Mouse (Mus musculus) MEL (cell line): Measurements from ENCODE around the gene Pnpo. TPM values are rescaled to one million over a fixed set of nuclear protein-coding genes. Genes with fewer than 3 reads are reported as not detected.

Experiments
- DNase-seq: peaks from one replicate; pipeline ENCODE4 v3.0.0; 2011; ENCODE audit warnings: low read depth, low spot score
- H3K27ac ChIP-seq: 2 replicates; pipeline ENCODE4 v1.5.1; 2012; ENCODE audit warnings: low read depth, mild to moderate bottlenecking, control low read depth, low read length, moderate library complexity; ENCODE audit not compliant: control insufficient read depth
- H3K27me3 ChIP-seq, 2 experiments: fragments of 150-350 bp in 1 of 2; sonication (generic) in 1 of 2; 2 replicates each; pipeline ENCODE4 v1.6.1; 2012; ENCODE audit warnings: low read length in 2 of 2, mild to moderate bottlenecking in 2 of 2, improper control_type of control experiment in 1 of 2, moderate library complexity in 1 of 2; ENCODE audit not compliant: insufficient read depth in 2 of 2, control insufficient read depth in 1 of 2
- H3K36me3 ChIP-seq, 2 experiments: 2 replicates each; pipeline ENCODE4 v1.6.1; 2012 to 2014; ENCODE audit warnings: low read length in 2 of 2, improper control_type of control experiment in 1 of 2, inconsistent platforms in 1 of 2, mild to moderate bottlenecking in 1 of 2; ENCODE audit not compliant: insufficient read depth in 2 of 2, control insufficient read depth in 1 of 2
- H3K4me1 ChIP-seq, 2 experiments: fragments of 150-350 bp in 1 of 2; sonication (generic) in 1 of 2; 2 replicates each; pipeline ENCODE4 v1.6.1; 2012; ENCODE audit warnings: low read length in 2 of 2, improper control_type of control experiment in 1 of 2, mild to moderate bottlenecking in 1 of 2; ENCODE audit not compliant: insufficient read depth in 2 of 2, control insufficient read depth in 1 of 2
- H3K4me3 ChIP-seq, 2 experiments: fragments of 150-350 bp in 1 of 2; sonication (generic) in 1 of 2; 2 replicates each; pipeline ENCODE4 v1.5.1; 2012; ENCODE audit warnings: low read depth in 2 of 2, low read length in 2 of 2, mild to moderate bottlenecking in 2 of 2, moderate library complexity in 2 of 2, control low read depth in 1 of 2, improper control_type of control experiment in 1 of 2; ENCODE audit not compliant: control insufficient read depth in 1 of 2, insufficient read depth in 1 of 2
- H3K79me2 ChIP-seq: 2 replicates; pipeline ENCODE4 v1.6.1; 2012; ENCODE audit warnings: mild to moderate bottlenecking, low read length, moderate library complexity; ENCODE audit not compliant: control insufficient read depth, poor library complexity, insufficient read depth
- H3K9ac ChIP-seq: 2 replicates; pipeline ENCODE4 v1.6.1; 2012; ENCODE audit warnings: low read depth, mild to moderate bottlenecking, control low read depth, low read length, moderate library complexity; ENCODE audit not compliant: control insufficient read depth, poor library complexity, severe bottlenecking
- H3K9me3 ChIP-seq: fragments of 150-350 bp; sonication (generic); replicated peaks from 2 replicates; pipeline ENCODE4 v1.6.1; 2012; ENCODE audit warnings: mild to moderate bottlenecking, low read length, improper control_type of control experiment, moderate library complexity; ENCODE audit not compliant: insufficient read depth
- CHD1 ChIP-seq: IDR thresholded peaks from 2 replicates; pipeline ENCODE4 v1.6.1; 2012; ENCODE audit warnings: low read depth, mild to moderate bottlenecking, inconsistent platforms, low read length, improper control_type of control experiment
- CTCF ChIP-seq, 3 experiments: IDR thresholded peaks in 2 of 3; conservative IDR thresholded peaks in 1 of 3; 2 replicates each; pipeline ENCODE4 v1.5.1; 2011 to 2012; ENCODE audit warnings: low read length in 3 of 3, low read depth in 2 of 3, mild to moderate bottlenecking in 2 of 3, improper control_type of control experiment in 1 of 3, inconsistent platforms in 1 of 3, mixed read lengths in 1 of 3, moderate library complexity in 1 of 3; ENCODE audit not compliant: control insufficient read depth in 1 of 3, insufficient read depth in 1 of 3, poor library complexity in 1 of 3, severe bottlenecking in 1 of 3
- E2F4 ChIP-seq: IDR thresholded peaks from 2 replicates; pipeline ENCODE4 v1.6.1; 2011; ENCODE audit warnings: low read depth, low read length, improper control_type of control experiment, borderline replicate concordance
- ETS1 ChIP-seq: IDR thresholded peaks from 2 replicates; pipeline ENCODE4 v1.6.1; 2012; ENCODE audit warnings: low read depth, mild to moderate bottlenecking, inconsistent platforms, low read length, improper control_type of control experiment, moderate library complexity
- GATA1 ChIP-seq: IDR thresholded peaks from 2 replicates; pipeline ENCODE4 v1.6.1; 2011; ENCODE audit warnings: low read depth, low read length, improper control_type of control experiment
- HCFC1 ChIP-seq: IDR thresholded peaks from 2 replicates; pipeline ENCODE4 v1.6.1; 2012; ENCODE audit warnings: low read depth, mild to moderate bottlenecking, inconsistent platforms, low read length, improper control_type of control experiment, moderate library complexity
- JUND ChIP-seq: IDR thresholded peaks from 2 replicates; pipeline ENCODE4 v1.6.1; 2011; ENCODE audit warnings: low read depth, mild to moderate bottlenecking, improper control_type of control experiment, low read length
- MAFK ChIP-seq: IDR thresholded peaks from 2 replicates; pipeline ENCODE4 v1.6.1; 2011; ENCODE audit warnings: low read depth, mild to moderate bottlenecking, low read length, improper control_type of control experiment, borderline replicate concordance
- MAX ChIP-seq: IDR thresholded peaks from 2 replicates; pipeline ENCODE4 v1.6.1; 2011; ENCODE audit warnings: low read length, improper control_type of control experiment
- MYB ChIP-seq: IDR thresholded peaks from 2 replicates; pipeline ENCODE4 v1.6.1; 2011; ENCODE audit warnings: mild to moderate bottlenecking, low read depth, low read length, improper control_type of control experiment
- NELFE ChIP-seq: IDR thresholded peaks from 2 replicates; pipeline ENCODE4 v1.6.1; 2011; ENCODE audit warnings: low read depth, low read length, improper control_type of control experiment
- POLR2A ChIP-seq, 2 experiments: IDR thresholded peaks; 2 replicates each; pipeline ENCODE4 v1.6.1; 2011 to 2012; ENCODE audit warnings: low read length in 2 of 2, mild to moderate bottlenecking in 2 of 2, control low read depth in 1 of 2, improper control_type of control experiment in 1 of 2, low read depth in 1 of 2, moderate library complexity in 1 of 2; ENCODE audit not compliant: control insufficient read depth in 1 of 2, insufficient read depth in 1 of 2, poor library complexity in 1 of 2
- RAD21 ChIP-seq: IDR thresholded peaks from 2 replicates; pipeline ENCODE4 v1.6.1; 2011; ENCODE audit warnings: mild to moderate bottlenecking, low read depth, low read length, improper control_type of control experiment
- RCOR1 ChIP-seq: IDR thresholded peaks from 2 replicates; pipeline ENCODE4 v1.6.1; 2012; ENCODE audit warnings: low read depth, mild to moderate bottlenecking, inconsistent platforms, low read length, improper control_type of control experiment
- SIN3A ChIP-seq: IDR thresholded peaks from 2 replicates; pipeline ENCODE4 v1.6.1; 2012; ENCODE audit warnings: low read length, improper control_type of control experiment, inconsistent platforms
- SMC3 ChIP-seq: IDR thresholded peaks from 2 replicates; pipeline ENCODE4 v1.6.1; 2011; ENCODE audit warnings: low read depth, low read length, improper control_type of control experiment
- TCF12 ChIP-seq: IDR thresholded peaks from 2 replicates; pipeline ENCODE4 v1.6.1; 2014; ENCODE audit warnings: low read depth, mild to moderate bottlenecking, inconsistent platforms, low read length, improper control_type of control experiment, moderate library complexity
- USF1 ChIP-seq: IDR thresholded peaks from 2 replicates; pipeline ENCODE4 v1.6.1; 2014; ENCODE audit warnings: low read depth, mild to moderate bottlenecking, inconsistent platforms, low read length, improper control_type of control experiment, moderate library complexity
- ZC3H11A ChIP-seq: IDR thresholded peaks from 2 replicates; pipeline ENCODE4 v1.6.1; 2012; ENCODE audit warnings: low read depth, mild to moderate bottlenecking, inconsistent platforms, low read length, improper control_type of control experiment
- ZNF384 ChIP-seq: IDR thresholded peaks from 2 replicates; pipeline ENCODE4 v1.6.1; 2012; ENCODE audit warnings: low read depth, mild to moderate bottlenecking, inconsistent platforms, low read length, improper control_type of control experiment
- polyA plus RNA-seq, 2 experiments: library from polyadenylated mRNA; stranded (reverse) in 1 of 2; unstranded in 1 of 2; fragments of >175 nt in 1 of 2; fragments of >200 nt in 1 of 2; gene quantifications; 2 replicates each; pipeline versions ENCODE4 v1.2.1 to v1.2.4; 2012; ENCODE audit warnings: low replicate concordance in 2 of 2, low read depth in 1 of 2; ENCODE audit not compliant: insufficient read length in 2 of 2, insufficient read depth in 1 of 2, missing spikeins in 1 of 2
- total RNA-seq: library from RNA; depleted of rRNA; stranded (reverse); fragments of 300-350 nt; gene quantifications from 2 replicates; pipeline ENCODE4 v1.2.3, GENCODE M21; 2012

Gene Pnpo
- total and polyA plus RNA-seq, 3 experiments: 38.8 to 55.7 TPM; not detected in 1

DNA sequence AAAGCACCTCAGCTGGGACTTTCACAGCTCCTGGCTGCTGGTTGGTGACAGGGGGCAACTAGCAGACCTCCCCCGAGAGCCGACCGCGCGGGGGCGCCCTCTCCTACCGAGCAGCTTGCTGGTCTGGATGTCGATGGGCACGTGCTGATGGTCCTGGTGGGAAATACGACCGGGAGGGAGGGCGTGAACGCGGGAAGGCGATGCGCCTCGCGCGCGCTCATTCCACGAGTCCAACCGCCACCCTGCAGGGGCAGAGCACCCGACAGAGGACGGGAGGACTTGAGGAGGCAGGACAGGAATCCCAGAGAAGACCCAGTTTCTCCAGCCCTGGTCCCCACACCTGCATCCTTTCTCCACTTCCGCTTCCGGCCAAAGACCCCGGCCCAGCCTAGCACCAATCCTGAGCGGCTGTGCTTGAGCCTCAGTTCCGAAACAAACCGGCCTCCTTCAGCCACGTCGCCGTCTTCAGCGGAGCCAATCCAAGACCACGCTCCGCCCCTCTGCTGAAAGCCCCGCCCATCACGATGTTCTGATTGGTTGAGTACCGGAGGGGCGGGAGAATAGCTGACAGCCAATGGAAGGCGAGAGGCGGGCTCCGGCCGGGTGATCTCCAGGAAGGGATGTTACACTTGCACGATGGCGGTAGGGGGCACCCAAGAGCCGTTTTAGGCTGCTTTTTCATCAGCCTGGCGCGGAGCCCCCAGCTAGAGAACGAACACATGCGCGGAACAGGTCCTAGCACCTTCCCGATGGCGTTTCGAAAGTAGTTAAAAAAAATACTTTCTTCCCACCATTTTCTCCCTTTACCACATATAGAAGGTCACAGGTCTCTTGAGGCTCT, 27.5 kb downstream of the Pnpo start, which contains the start of gene Cdk5rap3 (continued):
- TF ChIP-seq SMC3 (peak; percentile 93), CHD1 (0 out of 2 replicates have a peak, but pooled peaks have one; percentile 54), JUND (no peak), POLR2A (IDR thresholded peaks at IDR 0.05; ENCODE audit: control insufficient read depth in 1 of 2, insufficient read depth in 1 of 2, low read depth in 1 of 2, low read length in 2 of 2, poor library complexity in 1 of 2) (peak; percentile 62 to 84), TCF12 (0 out of 2 replicates have a peak, but pooled peaks have one; percentile 32), MAFK (no peak), ZNF384 (no peak), USF1 (peak; percentile 81), MYB (no peak), RCOR1 (0 out of 2 replicates have a peak, but pooled peaks have one; percentile 21), HCFC1 (peak; percentile 74), NELFE (peak; percentile 82), GATA1 (no peak), CTCF (IDR thresholded peaks at IDR 0.05 in 2 of 3, conservative IDR thresholded peaks at IDR 0.05 in 1 of 3; ENCODE audit: control insufficient read depth in 1 of 3, insufficient read depth in 1 of 3, low read depth in 2 of 3, low read length in 3 of 3, poor library complexity in 1 of 3, severe bottlenecking in 1 of 3) (peak; percentile 68 to 99 (median 93))

DNA sequence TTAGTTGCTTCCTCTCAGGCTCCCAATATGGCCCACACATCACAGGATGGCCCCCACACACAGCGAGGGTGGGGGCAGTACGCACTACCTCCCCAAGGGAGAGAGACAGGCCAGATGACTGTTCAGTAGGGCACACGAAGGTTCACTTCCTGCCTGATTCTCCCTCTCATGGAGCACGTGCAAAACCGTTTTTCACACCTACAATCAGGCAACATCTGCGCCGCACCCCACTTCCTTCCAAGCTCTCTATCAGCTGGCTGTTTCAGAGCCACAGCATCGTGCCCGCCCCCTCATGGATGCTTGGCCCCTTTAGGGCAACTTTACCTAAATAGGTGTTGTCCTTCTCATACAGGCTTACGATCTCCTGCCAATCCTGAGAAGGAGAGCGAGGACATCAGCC, 31.1 kb downstream of the Pnpo start:
- Histone ChIP-seq H3K9ac (no peak overlapping the region), H3K4me1 (peaks cover 2 to 11% of the 10 kb centered on the region in 2 experiments; a peak in 3 of 4 replicates), H3K9me3 (no peaks in the 10 kb centered on the region), H3K79me2 (peaks cover 4% of the 10 kb centered on the region), H3K27ac (no peak overlapping the region), H3K4me3 (no peak overlapping the region), H3K36me3 (peaks cover 0 to 6% of the 10 kb centered on the region in 2 experiments; a peak in 2 of 4 replicates), H3K27me3 (no peaks in the 10 kb centered on the region)
- peak; percentile 29 for DNase-seq
- TF ChIP-seq SMC3 (no peak), MAX (peak; percentile 74; the same call in 1 of the 2 replicates)

DNA sequence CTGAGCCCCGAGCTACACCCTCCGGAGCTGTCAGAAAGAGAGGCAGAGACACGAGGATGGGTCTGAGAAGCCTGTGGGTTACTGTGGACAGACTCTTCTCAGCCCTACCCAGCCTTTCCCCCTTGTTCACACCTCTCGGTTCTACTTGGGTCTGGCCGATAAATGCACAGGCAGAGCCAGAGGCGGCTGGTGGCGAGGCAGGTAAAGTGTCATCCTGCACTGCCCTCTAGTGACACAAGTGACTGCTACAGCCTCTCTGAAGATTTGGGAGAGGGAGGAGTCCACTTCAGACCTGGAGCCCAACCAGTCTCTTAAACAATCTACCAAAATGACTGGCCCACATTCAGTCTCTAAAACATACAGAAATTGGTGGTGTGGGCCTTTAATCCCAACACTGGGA, 33.8 kb downstream of the Pnpo start:
- Histone ChIP-seq H3K4me3 (no peak overlapping the region), H3K27ac (no peak overlapping the region), H3K9me3 (no peaks in the 10 kb centered on the region), H3K27me3 (no peaks in the 10 kb centered on the region)
- peak; percentile 84 for DNase-seq
- TF ChIP-seq RAD21 (peak; percentile 80), SIN3A (0 out of 2 replicates have a peak, but pooled peaks have one; percentile 16), ZC3H11A (peak; percentile 61), GATA1 (no peak), E2F4 (no peak), ETS1 (no peak), SMC3 (peak; percentile 80), CTCF (IDR thresholded peaks at IDR 0.05 in 2 of 3, conservative IDR thresholded peaks at IDR 0.05 in 1 of 3; ENCODE audit: control insufficient read depth in 1 of 3, insufficient read depth in 1 of 3, low read depth in 2 of 3, low read length in 3 of 3, poor library complexity in 1 of 3, severe bottlenecking in 1 of 3) (peak; percentile 62 to 93 (median 83); a peak in 5 of 6 replicates)
- TF ChIP-seq, all 39 proteins: peak for 5
- H3K79me2 ChIP-seq: no peaks in the 10 kb centered on the region
- H3K36me3 ChIP-seq: no peaks in the 10 kb centered on the region; a peak in 1 of 4 replicates
- no peak overlapping the region for H3K9ac ChIP-seq
- H3K4me1 ChIP-seq: peaks cover 0 to 4% of the 10 kb centered on the region in 2 experiments; a peak in 2 of 4 replicates
